Mouse (Mus musculus) brain, embryonic 18.5 days (tissue): ENCODE data around the gene Rbm19.

Experiments
- DNase-seq: peaks from one replicate; pipeline ENCODE4 v3.0.0-alpha.2; 2012; ENCODE audit warnings: low read depth, low spot score

The Rbm19 gene

GRCm38 (mm10) chr5:120135337-120135736, 19.1 kb downstream of the Rbm19 start:
- no peak for DNase-seq

GRCm38 (mm10) chr5:120135823-120136222, 19.6 kb downstream of the Rbm19 start:
- DNase-seq: no peak

GRCm38 (mm10) chr5:120136236-120136675, 20.0 kb downstream of the Rbm19 start:
- DNase-seq: no peak

GRCm38 (mm10) chr5:120137038-120137437, 20.8 kb downstream of the Rbm19 start:
- no peak for DNase-seq

GRCm38 (mm10) chr5:120137846-120138245, 21.6 kb downstream of the Rbm19 start:
- no peak for DNase-seq

- DNase-seq: no peak
Measured at GRCm38 (mm10) chr5:120138406-120138805, 22.1 kb downstream of the Rbm19 start.

- DNase-seq: no peak
Measured at GRCm38 (mm10) chr5:120139224-120139623, 23.0 kb downstream of the Rbm19 start.

GRCm38 (mm10) chr5:120143941-120144340, 27.7 kb downstream of the Rbm19 start:
- no peak for DNase-seq

GRCm38 (mm10) chr5:120145371-120146050, 29.2 kb downstream of the Rbm19 start:
- no peak for DNase-seq

- peak; percentile 49 for DNase-seq
Measured at GRCm38 (mm10) chr5:120146051-120146385, 29.8 kb downstream of the Rbm19 start.

GRCm38 (mm10) chr5:120146909-120147308, 30.6 kb downstream of the Rbm19 start:
- no peak for DNase-seq

- DNase-seq: no peak
Measured at GRCm38 (mm10) chr5:120148246-120148645, 32.0 kb downstream of the Rbm19 start.

GRCm38 (mm10) chr5:120151145-120151544, 34.9 kb downstream of the Rbm19 start:
- DNase-seq: no peak

- DNase-seq: no peak
Measured at GRCm38 (mm10) chr5:120153140-120153539, 36.9 kb downstream of the Rbm19 start.

- DNase-seq: no peak
Measured at GRCm38 (mm10) chr5:120155672-120156071, 39.4 kb downstream of the Rbm19 start.

GRCm38 (mm10) chr5:120156166-120156909, 40.1 kb downstream of the Rbm19 start:
- DNase-seq: no peak

- DNase-seq: no peak
Measured at GRCm38 (mm10) chr5:120157115-120157514, 40.9 kb downstream of the Rbm19 start.

GRCm38 (mm10) chr5:120158476-120158875, 42.2 kb downstream of the Rbm19 start:
- DNase-seq: no peak

GRCm38 (mm10) chr5:120160923-120161658, 44.8 kb downstream of the Rbm19 start:
- DNase-seq: no peak

GRCm38 (mm10) chr5:120162689-120163088, 46.4 kb downstream of the Rbm19 start:
- DNase-seq: no peak

GRCm38 (mm10) chr5:120163428-120163827, 47.2 kb downstream of the Rbm19 start:
- DNase-seq: no peak

GRCm38 (mm10) chr5:120164450-120164849, 48.2 kb downstream of the Rbm19 start:
- peak; percentile 67 for DNase-seq
